ENCODE assay signal across 35 mouse cellular contexts in genomic region chr1:126183751-126184150, GRCm38 (mm10).
"Had no signal": no experiment of that assay in that cellular context is flagged by ENCODE, and none has a peak within 500 bp of the region (broad histone marks: within the 10 kb centered on the region; RNA-seq: fewer than 3 reads in every experiment).

No protein-coding gene starts in this region.

- H3K4me1 ChIP-seq: heart, embryonic 10.5 days; heart, embryonic 13.5 days; heart, embryonic 15.5 days; hindbrain, embryonic 10.5 days; hindbrain, embryonic 12.5 days; hindbrain, embryonic 13.5 days; hindbrain, embryonic 15.5 days; intestine, embryonic 15.5 days; kidney, embryonic 15.5 days had no signal

- H3K4me3 ChIP-seq: heart, embryonic 10.5 days; heart, embryonic 13.5 days; heart, embryonic 15.5 days; hindbrain, embryonic 10.5 days; hindbrain, embryonic 12.5 days; hindbrain, embryonic 13.5 days; hindbrain, embryonic 15.5 days; intestine, embryonic 15.5 days; kidney, embryonic 15.5 days; layer of hippocampus, adult 2 months; left cerebral cortex, adult 2 months had no signal

- H3K9me3 ChIP-seq: heart, embryonic 10.5 days; heart, embryonic 13.5 days; heart, embryonic 15.5 days; hindbrain, embryonic 10.5 days; hindbrain, embryonic 12.5 days; hindbrain, embryonic 13.5 days; hindbrain, embryonic 15.5 days; intestine, embryonic 15.5 days; kidney, embryonic 15.5 days had no signal

- H3K9ac ChIP-seq: heart, embryonic 13.5 days; heart, embryonic 15.5 days; hindbrain, embryonic 12.5 days; hindbrain, embryonic 13.5 days; hindbrain, embryonic 14.5 days; hindbrain, embryonic 15.5 days; intestine, embryonic 15.5 days; kidney, embryonic 15.5 days had no signal

- H3K36me3 ChIP-seq: heart, embryonic 10.5 days; heart, embryonic 13.5 days; heart, embryonic 15.5 days; hindbrain, embryonic 12.5 days; hindbrain, embryonic 13.5 days; hindbrain, embryonic 15.5 days; intestine, embryonic 15.5 days; kidney, embryonic 15.5 days had no signal

- H3K27ac ChIP-seq: heart, embryonic 10.5 days; heart, embryonic 13.5 days; heart, embryonic 15.5 days; hindbrain, embryonic 10.5 days; hindbrain, embryonic 12.5 days; hindbrain, embryonic 13.5 days; hindbrain, embryonic 14.5 days; hindbrain, embryonic 15.5 days; hindbrain, postnatal 0 days; intestine, embryonic 15.5 days; kidney, embryonic 15.5 days; kidney, postnatal 0 days; layer of hippocampus, adult 2 months; left cerebral cortex, adult 2 months had no signal

- DNase-seq: heart, postnatal 10 days; heart, postnatal 14 days; heart, postnatal 36 days; heart, postnatal 4 days; kidney, adult 11 months; kidney, adult 18-20 months; kidney, adult 2 months; kidney, adult 8-10 months; kidney, adult 9 months; kidney, postnatal 10 days; kidney, postnatal 14 days; kidney, postnatal 25 days; kidney, postnatal 36 days; kidney, postnatal 4 days; layer of hippocampus, adult 9-11 months; layer of hippocampus, postnatal 36 days had no signal

- H3K27me3 ChIP-seq: heart, embryonic 13.5 days; heart, embryonic 15.5 days; hindbrain, embryonic 12.5 days; hindbrain, embryonic 13.5 days; hindbrain, embryonic 15.5 days; intestine, embryonic 15.5 days; kidney, embryonic 15.5 days had no signal

- H3K4me2 ChIP-seq: heart, embryonic 11.5 days; heart, embryonic 13.5 days; heart, embryonic 15.5 days; hindbrain, embryonic 12.5 days; hindbrain, embryonic 13.5 days; hindbrain, embryonic 14.5 days; hindbrain, embryonic 15.5 days; intestine, embryonic 15.5 days; kidney, embryonic 15.5 days had no signal

- ATAC-seq: hindbrain, embryonic 16.5 days; hindbrain, postnatal 0 days; inflammation-experienced regulatory T-cells, adult 6 months; intestine, embryonic 15.5 days; intestine, embryonic 16.5 days; intestine, postnatal 0 days had no signal
